Mouse (Mus musculus) G1E (cell line): ENCODE measurements around the gene Psmd8.

Experiments
- CTCF ChIP-seq: IDR thresholded peaks from 2 replicates; pipeline ENCODE4 v1.5.1; 2012; ENCODE audit warnings: low read depth, low read length, inconsistent platforms, mixed read lengths
- POLR2AphosphoS5 ChIP-seq: IDR thresholded peaks from 2 replicates; pipeline ENCODE4 v1.6.1; 2012; ENCODE audit warnings: low read depth, low read length, inconsistent platforms; ENCODE audit not compliant: insufficient replicate concordance
- TAL1 ChIP-seq: conservative IDR thresholded peaks from 2 replicates; pipeline ENCODE4 v1.6.1; 2012; ENCODE audit warnings: low read depth, low read length, inconsistent platforms, mixed read lengths

GRCm38 (mm10) chr7:29128725-29129124, 51.8 kb downstream of the Psmd8 start:
- TF ChIP-seq CTCF (peak; percentile 23; the same call in 1 of the 2 replicates), TAL1 (no peak), POLR2AphosphoS5 (no peak)
